Mouse (Mus musculus) c-Kit-positive CD71-negative TER-119-negative erythroid progenitor cells, embryonic 14.5 days (primary cell): ENCODE measurements at regions not wholly inside any gene's neighbourhood (a gene's known extent, or its start where the extent isn't known, plus 50 kb on each side); places are given as distances from the start of the nearest gene placed in this dataset.
A peak's percentile ranks its signal among the peaks of the same experiment; 100 is the strongest.

Experiments
- DNase-seq: peaks from one replicate; pipeline ENCODE4 v3.0.0-alpha.2; 2013; ENCODE audit warnings: low read depth

DNA sequence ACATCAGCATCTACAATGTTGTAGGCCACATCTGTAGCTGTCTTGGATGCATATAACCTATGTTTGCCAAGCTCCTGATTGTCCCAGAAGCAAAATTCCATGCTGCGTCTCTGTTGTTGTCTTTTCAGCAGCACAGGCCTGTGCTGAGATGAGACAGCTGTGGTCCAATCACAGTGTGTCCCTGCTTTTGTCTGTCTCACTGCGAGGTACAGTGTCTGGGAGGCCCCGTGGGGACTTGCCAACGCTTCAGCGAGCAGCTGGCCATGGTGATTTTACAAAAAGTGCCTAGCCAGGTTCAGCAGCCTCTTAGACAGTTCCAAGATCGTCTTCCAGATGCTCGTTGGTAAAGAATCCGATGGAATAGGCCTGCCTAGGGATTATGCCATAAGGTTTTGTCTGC is 114.6 kb upstream of the Mkln1 start:
- no peak for DNase-seq

DNA sequence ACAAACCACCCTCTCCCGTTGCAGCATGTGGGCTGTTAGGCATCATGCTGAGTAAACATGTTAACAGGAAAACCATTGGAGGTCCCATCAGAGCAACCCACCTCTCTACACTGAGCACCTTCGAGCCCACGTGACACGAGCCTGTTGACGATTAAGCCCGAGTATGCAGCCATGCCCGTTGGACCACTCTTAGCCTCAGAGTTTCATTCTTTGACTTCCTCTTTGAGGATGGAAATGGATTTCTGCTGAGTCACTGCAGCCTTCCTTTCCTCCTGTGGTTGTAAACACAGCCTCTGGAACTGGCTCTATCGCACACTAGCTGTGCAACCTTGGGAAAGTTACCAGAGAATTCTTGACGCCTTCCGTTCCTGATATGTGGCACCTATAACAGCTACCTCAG is 114.1 kb upstream of the Mkln1 start:
- peak; percentile 23 for DNase-seq

DNA sequence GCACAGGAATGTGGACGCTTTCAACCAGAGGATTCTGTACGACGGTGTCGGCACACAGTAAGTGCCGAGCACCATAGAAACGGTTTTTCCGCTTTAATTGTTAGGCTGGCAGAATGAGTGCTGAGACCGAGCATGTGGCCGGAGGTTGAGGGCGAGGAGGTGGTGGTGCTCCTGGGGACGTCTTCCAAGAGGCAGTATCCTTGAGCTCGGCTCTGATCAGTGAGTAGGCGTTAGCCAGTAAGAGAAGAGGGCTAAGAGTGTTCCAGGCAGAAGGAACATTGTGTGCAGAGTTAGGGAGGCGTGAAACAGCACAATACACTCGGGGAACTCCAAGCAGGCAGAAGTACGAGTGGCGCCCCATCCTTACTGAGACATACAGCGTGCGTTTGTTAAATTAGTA is 113.5 kb upstream of the Mkln1 start:
- no peak for DNase-seq

DNA sequence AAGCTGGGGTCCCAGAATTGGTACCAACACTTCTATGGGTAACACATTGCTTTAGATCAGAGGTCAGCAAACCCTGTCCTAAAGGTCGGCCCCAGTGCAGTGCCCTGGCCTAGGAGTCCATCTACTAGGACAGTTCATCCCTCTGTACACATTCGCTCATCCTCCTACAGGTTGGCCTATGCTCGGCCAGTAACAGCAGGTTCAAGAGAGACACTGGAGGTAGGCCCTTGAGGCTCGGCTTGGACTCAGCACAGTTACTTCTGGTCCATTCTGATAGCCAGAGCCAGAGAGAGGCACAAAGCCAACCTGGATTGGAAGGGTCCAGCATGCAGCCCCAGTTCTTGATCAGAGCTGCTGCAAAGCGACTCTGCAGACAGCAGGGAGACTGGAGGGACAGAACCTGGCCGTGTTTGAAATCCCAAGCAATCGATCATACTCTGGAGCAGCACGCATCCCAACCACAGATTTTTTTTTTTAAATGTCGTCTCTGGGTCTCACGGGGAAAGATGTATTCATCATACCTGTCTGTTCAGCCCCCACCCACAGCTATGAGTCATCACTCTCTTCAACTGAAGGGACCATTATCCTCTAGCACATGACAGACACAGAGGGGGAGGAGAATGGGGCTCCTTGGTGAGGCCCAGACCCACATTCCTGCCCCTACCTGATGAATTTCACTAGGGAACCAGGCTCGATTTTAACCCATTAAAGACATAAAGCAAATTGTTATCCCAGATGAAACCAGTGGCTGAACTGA is 112.4 kb upstream of the Mkln1 start:
- DNase-seq = no peak

DNA sequence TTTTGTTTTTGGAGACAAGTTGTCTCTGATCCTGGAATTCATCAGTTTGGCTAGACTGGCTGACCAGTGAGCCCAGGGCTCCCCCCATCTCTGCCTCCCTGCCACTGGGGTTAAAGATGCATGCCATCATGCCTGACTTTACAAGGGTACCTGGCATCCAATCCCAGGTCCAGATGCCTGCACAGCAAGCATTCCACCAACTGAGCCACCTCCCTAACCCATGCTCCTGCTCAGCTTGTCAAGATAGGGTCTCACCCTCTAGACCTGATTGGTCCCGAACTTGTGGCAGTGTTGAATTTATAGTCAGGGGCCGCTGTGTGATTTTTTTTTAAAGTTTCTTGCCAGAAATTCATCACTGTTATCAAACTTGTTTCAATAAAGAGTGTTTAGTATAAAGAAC is 111.4 kb upstream of the Mkln1 start:
- no peak for DNase-seq

DNA sequence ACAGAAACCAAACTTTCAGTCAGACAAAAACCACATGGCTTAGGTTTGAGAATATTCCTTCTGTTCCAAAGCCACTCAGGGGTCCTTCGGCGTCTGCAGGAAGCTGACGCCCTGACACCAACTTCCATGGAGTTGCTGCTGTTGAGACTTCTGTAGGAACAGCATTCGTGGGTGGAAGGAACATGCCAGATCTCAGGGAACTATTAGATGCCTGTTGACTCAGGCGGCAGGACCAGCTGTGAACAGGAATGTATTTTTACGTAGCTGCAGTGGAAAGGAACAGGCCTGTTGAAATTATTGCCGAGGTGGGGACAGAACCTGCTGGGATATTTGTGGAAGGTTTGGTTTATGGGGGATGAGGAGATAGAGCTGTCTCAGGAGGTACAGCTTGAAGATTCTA is 110.8 kb upstream of the Mkln1 start:
- DNase-seq = no peak

DNA sequence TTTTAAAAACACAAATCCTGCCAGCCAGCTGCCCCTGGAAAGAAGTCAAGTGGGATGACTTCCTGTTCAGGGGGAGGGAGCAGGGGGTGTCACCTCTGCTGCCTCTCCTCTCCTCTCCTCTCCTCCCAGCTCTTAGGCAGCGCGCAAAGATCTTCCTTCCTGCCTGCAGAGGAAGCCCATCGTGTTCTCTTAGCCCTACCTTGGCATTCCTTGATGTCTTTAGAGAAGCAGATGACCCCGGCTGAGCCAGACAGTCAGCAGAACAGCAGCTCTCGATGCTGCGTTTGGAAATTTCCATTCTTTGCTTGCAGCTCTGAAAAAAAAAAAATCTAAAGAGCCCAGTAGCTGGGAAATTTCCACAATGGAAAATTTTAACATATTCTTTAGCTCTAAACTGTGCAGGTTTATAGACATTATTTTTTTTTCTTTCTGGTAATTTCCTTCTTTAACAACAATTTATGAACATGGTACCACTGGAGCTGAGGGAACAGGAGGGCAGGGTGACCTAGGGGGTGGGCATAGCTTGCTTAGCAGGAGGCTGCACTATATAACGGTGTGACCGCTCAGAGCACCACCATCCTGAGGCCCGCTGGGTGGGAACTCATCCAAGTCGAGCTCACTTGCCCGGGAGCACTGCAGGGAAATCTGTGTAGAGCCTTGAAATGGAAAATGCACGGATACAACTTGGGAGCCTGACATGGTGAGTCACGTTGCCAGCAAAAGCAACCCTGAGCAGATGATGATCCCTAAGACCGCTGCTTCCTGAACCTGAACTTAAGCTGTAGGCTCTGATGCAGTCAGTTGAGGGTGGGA is 109.9 kb upstream of the Mkln1 start:
- no peak for DNase-seq

DNA sequence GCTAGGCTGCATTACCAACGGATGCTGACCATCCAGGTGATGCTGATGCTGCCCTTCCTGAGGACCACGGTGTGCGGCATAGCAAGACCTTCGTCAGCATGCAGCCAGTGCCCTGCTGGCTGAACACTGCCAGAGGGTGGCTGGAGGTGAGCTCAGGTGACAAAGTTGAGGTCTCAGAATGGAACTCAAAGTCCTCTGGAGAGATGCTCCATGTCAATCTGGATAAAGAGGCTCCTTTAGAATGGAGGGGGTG is 109.4 kb upstream of the Mkln1 start:
- no peak for DNase-seq

DNA sequence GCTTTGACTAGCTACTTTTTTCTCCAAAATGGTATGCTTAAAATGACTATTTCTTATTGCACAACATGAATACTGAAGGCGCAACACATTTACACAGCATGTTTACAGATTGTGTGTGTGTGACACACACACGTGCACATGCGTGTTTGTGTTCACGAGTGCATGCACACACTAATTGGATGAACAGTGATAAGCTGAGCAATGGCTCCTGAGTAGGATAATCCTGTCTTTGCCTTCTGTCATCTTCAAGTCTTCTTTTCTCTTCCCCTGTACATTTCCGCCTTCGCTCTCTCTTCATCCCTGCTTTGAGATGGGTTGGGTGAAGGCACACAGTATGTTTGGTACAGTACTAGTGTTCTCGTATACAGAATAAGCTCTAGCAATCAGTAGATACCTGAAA is 106.5 kb upstream of the Mkln1 start:
- DNase-seq = no peak

DNA sequence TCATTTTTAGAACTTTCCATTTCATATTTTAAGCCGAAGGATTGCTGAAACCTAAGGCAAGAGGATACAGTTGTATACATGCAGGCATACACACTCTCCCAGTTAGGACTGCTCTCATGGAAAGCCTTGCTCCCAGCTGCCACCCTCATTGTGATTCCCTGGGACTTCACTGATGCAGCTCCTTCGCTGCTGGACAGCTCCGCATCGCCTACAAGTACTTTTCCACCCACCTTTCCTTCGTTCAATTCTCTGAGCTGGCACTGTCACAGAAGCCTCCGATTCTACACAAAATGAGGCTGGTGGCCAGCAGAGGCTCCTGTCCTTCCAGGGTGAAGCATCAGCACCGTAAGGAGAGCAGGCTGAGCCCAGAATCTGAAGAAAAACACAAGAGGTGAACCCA is 105.5 kb upstream of the Mkln1 start:
- DNase-seq = no peak

DNA sequence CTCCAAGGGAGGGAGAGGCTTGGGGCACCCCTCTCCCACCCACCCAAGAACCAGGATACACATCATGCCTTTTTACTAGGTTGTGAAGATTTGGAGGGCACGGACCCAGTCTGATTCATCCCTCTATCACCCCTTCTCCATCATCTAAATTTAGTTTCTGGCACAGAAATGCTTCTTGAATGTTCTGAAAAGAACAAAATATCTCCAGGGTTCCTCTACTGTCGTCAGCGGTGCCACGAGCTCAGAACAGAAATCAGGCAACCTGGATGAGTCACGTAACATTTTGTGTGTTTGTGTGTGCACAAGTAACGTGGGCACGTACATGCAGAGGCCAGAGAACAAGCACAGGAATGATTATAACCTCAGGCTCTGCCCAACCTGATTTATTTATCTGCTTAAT is 99.1 kb upstream of the Mkln1 start:
- DNase-seq = no peak

DNA sequence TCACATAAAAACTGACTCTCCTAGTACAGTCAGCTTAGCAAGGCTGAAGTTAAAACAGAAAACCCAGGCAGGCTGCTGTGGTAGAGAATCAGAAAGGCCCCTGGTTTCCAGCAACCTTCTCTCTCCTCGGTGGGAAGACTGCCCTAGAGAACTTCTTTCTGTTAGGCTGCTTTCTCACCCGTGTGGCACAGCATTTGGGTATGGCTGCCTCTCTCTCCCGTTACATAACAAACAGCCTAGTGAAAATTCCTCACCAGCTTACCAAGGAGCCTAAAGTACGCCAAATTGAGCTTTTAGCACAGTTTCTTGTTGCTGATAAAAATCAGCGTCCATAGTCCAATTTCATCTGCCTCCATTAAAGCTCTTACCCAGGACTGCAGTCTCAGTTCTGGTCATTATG is 92.8 kb upstream of the Mkln1 start:
- no peak for DNase-seq

DNA sequence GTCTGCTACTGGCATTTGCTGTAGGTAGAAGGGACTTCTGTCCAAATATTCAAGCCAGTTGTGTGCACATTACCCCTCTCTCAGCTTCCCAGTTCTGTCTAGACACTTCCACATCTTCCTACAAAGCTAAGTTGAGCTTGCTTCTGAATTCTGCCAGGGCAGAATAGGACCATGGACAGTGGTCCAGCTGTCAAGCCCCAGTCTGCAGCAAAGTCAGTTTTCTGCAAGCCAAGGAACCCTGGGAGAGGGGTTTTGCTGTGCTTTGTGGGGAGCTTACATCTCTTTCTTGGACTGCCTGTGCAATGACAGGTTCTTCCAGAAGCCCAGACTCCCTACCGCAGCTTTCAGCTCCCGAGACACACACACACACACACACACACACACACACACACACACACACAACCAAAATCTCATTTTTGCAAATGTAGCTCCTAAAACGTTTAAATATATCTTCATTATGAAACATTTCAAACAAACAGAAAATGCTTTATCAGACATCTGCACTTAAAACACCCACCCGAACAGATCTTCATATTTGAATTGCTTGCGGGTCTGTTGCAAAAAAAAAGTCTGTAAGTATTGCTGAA is 91.4 kb upstream of the Mkln1 start:
- DNase-seq = no peak

DNA sequence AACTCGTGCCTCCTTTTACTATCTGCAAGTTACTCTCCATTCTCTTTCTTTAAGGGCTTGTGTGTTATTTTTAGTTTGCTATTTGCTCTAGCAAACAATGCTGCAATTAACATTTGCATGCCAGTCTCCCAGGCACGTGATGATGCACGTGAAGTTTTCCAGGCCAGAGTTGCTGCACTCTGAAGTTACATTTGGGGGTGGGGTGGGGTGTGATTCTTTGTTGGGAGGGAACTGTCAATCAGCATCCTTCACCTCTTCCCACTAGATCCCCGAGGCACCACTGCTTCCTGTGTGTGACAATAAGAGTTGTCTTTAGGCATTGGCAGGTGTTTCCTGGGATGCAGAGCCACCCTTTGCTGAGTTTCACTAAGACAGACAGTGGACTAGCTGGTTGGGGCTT is 90.6 kb upstream of the Mkln1 start:
- no peak for DNase-seq

DNA sequence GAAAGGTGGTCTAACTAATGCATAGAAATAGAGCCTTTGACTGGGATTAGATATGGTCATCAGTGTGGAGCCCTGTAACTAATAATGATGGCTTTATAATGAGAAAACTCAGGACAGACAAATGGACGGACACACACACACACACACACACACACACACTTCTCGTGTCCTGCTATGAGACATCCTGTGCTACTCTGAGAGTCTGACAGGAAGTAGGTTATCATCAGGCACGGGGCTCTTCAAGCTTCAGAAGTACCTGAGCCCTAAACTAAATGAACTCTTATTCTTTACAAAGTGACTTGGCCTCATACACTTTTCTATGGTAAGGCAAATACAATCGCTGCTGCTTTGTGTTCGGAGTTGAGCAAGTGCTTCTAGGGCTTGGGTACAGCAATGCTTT is 87.9 kb upstream of the Mkln1 start:
- DNase-seq = no peak

DNA sequence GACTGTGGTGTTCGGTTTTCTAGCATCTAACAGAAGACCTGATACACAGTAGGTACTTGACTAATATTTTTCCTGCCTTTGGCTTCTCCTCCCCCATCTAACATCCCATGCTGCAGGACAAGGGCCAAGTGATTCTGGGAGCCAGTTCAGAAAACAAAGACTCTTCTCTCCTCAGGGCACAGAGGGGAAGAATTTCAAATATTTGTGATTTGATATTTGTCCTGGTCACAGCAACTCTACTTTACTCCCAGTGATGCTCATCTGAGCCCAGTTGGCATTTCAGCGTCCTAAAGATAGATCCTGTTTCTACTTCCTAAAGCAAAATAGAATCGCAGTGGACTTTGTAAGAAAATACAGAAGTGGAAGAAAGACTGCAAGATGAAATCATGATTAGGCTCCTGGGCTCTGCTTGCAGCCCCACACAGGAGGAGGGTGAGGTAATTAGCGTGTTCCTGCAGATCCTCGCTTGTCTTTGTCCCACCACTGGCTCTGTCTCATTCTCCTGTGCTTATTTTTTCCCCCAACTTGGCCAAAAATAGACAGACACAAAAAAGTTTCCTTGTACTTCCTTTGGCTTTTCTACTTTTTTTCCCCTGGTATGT is 84.6 kb upstream of the Mkln1 start:
- no peak for DNase-seq

DNA sequence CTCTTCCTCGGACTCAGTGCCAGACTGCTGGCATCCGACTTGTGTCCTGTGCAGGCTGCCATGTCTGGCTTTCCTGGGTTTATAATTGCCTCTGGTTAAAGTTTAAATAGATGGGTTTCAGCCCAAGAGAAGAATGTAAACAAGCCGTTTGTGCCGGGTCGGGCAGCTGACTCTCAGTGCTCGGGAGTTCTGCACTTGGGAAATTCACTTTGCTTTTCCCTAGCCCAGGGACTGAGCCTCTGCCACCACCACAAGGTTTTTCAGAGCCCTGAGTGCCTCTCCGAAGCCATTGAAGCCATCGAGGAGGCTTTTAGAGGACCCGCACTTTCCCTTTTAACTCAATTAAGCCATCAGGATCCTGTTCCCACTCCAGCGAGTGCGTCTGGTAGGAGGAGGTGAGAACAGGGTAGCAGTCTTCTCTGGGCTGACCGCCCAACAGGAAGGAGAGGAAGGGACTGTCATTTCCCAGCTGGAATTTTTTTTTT is 80.8 kb upstream of the Mkln1 start:
- no peak for DNase-seq

DNA sequence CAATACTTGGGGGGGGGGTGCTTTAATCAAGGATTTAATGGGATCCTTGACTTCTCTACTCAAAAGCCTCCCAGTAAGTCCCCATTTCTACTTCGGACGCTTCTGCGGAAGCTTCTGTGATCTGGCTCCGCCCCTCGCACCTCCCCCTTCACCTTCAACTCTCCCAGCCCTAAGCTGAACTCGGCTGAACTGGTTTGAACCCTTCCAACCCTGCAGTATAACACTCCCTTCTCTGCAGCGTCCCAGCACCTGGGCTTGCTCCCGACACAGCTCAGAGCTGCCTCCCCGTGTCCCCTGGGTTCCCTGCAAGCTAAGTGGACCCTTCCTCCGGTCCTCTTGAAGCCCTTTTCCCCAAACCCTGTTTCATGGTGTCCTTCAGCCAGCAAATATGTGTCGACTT is 80.0 kb upstream of the Mkln1 start:
- DNase-seq = peak; percentile 23

DNA sequence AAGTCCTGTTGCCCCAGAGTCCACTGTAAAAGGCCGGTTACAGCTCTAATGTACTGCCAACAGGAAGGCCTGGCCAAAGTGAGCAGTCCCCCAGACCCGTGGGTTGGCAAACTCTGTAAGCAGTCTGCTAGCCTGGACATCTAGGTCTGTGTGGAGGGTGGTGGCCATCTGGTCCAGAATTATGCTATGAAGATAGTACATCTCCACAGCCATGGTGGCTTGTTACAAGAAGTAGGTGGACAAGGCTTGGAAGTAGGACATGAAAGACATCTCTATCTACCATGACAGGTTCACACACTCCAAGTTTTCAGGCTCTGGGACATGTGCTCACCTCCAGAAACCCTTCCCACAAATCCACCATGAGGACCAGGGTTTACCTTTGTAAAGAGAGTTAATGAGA is 79.1 kb upstream of the Mkln1 start:
- no peak for DNase-seq

DNA sequence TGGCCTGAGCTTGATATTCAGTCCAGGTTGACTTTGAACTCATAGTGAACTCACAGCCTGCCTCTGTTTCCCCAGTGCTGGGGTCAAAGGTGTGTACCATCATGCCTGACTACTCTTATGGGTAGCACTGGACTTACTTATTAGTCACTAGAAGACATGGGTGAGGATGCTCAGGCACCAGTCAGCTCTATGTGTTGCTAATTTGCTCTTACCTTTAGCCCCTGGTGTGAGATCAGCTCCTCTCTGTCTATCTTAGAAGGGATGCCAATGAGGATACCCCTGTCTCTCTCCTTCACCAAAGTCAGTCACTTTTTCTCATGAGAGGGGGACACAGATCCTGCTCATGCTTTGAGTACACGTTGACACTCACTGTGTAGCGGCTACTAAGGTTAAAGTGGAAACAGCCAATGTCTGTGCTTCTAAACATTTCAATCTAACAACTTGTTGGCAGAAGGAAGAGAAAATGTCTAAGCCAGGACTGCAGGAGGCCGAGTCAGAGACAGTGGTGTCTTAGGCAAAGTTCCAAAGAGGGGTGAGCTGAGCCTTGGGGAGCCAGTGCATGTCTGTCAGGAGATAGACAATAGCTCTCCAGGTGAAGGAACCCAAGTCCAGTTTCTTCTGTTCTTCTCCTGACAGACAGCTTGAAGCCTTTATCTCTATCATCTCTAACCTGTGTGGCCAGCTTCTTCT is 78.2 kb upstream of the Mkln1 start:
- no peak for DNase-seq

DNA sequence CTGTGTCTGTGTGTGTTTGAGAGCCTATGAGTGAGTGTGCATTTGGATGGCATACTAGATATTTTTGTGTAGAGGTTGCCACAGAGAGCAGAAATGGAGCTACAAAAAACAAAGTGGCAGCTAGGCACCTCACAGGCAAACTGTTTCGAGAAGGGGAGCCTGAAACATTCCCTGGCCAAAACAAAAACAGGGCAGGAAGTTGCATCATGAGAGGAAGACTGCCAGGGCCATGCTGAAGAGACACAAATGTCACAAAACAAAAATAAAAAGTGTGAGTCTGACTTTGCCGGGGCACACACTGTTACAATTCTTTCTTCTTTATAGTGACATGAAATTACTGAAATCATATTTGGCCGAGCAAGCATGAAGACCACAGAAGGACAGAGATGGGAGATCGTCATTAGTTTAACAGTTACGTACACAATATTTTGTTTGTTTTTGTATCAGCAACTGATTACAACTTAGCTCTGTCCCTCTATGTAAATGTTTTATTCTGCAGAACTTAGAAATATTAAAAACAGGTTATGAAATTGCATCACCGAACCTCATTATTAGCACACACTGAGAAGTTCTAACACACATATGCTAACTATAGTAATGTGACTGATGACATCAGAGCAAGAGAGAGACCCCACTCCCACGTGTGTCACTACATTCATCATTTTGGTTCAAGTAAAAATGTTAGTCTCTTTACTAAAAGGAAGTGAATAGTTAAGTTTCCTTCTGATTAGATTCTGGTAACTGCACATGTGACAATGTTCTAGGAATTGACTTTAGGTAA is 77.3 kb upstream of the Mkln1 start:
- DNase-seq = no peak

DNA sequence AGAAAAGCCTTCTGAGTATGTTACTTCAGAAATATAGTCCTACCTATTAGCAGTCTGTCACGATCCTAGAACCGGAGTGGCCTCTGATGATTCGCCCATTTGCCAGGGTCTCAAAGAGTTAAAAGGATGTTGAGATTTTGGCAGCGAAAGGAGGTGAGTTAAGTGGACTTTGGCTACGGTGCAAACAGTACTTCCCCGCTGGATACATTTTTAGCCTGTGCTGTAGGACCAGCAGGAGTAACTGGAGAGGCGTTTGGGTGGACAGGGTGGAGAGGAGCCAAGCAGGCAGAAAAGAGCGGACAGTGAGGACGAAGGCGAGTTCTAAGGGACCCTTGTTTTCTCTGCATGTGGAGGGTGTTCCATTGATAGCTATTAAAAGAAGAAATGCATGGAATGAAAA is 76.6 kb upstream of the Mkln1 start:
- DNase-seq = no peak
